Mouse (Mus musculus): ENCODE measurements at regions not wholly inside any gene's neighbourhood (a gene's known extent, or its start where the extent isn't known, plus 50 kb on each side); places are given as distances from the start of the nearest gene placed in this dataset.
"Not testable (repeated sequence)": the region's sequence is repeated elsewhere in the genome, so short reads cannot be mapped to it uniquely, and the experiment has no call there.

DNA sequence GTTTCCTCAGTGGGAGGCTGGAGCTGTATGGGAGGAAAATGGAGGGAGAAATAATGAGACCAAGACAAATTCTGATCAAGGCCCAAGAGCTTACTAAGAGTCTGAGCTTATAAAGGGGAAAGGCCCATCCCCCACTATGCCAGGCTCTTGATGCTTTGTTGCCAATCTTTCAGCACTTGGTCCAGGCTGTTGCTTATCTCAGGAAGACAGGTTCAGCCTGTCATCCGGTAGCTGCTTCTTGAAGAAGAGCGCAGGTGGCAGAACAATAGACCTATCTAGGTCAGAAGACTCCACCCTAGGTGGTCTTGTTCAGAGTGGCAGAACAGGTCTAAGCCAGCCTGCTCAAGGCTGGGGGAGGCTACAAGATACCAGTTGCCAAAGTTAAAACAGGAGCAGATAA lies 466.2 kb upstream of the Tbl1xr1 start:
- no peaks in the 10 kb centered on the region for H3K4me1 ChIP-seq (replicated peaks; ENCODE audit: control insufficient read depth, insufficient read depth, low read length)
- no peaks in the 10 kb centered on the region for H3K36me3 ChIP-seq (ENCODE audit: control insufficient read depth, insufficient read depth)
- H3K4me2 ChIP-seq (ENCODE audit: low read length) = no peak overlapping the region
- no peaks in the 10 kb centered on the region; the same call in 1 of the 2 replicates for H3K9me3 ChIP-seq (ENCODE audit: control insufficient read depth, low read length)
- no peaks in the 10 kb centered on the region for H3K27me3 ChIP-seq (replicated peaks; ENCODE audit: control insufficient read depth, insufficient read depth, low read length)
- no peak overlapping the region for H3K4me3 ChIP-seq (replicated peaks; ENCODE audit: low read length)
- H3K9ac ChIP-seq (replicated peaks; ENCODE audit: low read depth, low read length) = no peak overlapping the region
- no peak for ATAC-seq
- WGBS = 84% methylated on average over 2 of the region's 2 CpGs
- H3K27ac ChIP-seq (ENCODE audit: low read length) = no peak overlapping the region

GRCm38 (mm10) chr3:21621745-21622144 lies 454.7 kb upstream of the Tbl1xr1 start:
- no peak overlapping the region for H3K4me2 ChIP-seq (ENCODE audit: low read length)
- 65% methylated on average over 2 of the region's 2 CpGs for WGBS
- H3K9ac ChIP-seq (replicated peaks; ENCODE audit: low read depth, low read length) = no peak overlapping the region
- ATAC-seq = no peak
- no peak overlapping the region for H3K4me3 ChIP-seq (replicated peaks; ENCODE audit: low read length)
- no peaks in the 10 kb centered on the region for H3K36me3 ChIP-seq (ENCODE audit: control insufficient read depth, insufficient read depth)
- no peak overlapping the region for H3K27ac ChIP-seq (ENCODE audit: low read length)
- no peaks in the 10 kb centered on the region for H3K27me3 ChIP-seq (replicated peaks; ENCODE audit: control insufficient read depth, insufficient read depth, low read length)
- peaks cover 7% of the 10 kb centered on the region for H3K4me1 ChIP-seq (replicated peaks; ENCODE audit: control insufficient read depth, insufficient read depth, low read length)
- no peaks in the 10 kb centered on the region for H3K9me3 ChIP-seq (ENCODE audit: control insufficient read depth, low read length)

GRCm38 (mm10) chr3:21625039-21625438 lies 451.4 kb upstream of the Tbl1xr1 start:
- WGBS = 81% methylated on average over 2 of the region's 2 CpGs
- Histone ChIP-seq H3K36me3 (ENCODE audit: control insufficient read depth, insufficient read depth) (no peaks in the 10 kb centered on the region), H3K4me3 (replicated peaks; ENCODE audit: low read length) (no peak overlapping the region), H3K27ac (ENCODE audit: low read length) (no peak overlapping the region), H3K27me3 (replicated peaks; ENCODE audit: control insufficient read depth, insufficient read depth, low read length) (no peaks in the 10 kb centered on the region), H3K9ac (replicated peaks; ENCODE audit: low read depth, low read length) (no peak overlapping the region), H3K9me3 (ENCODE audit: control insufficient read depth, low read length) (no peaks in the 10 kb centered on the region), H3K4me2 (ENCODE audit: low read length) (no peak overlapping the region), H3K4me1 (replicated peaks; ENCODE audit: control insufficient read depth, insufficient read depth, low read length) (peaks cover 7% of the 10 kb centered on the region)
- ATAC-seq = no peak

- peak; percentile 69 for ATAC-seq
- no peaks in the 10 kb centered on the region for H3K9me3 ChIP-seq (ENCODE audit: control insufficient read depth, low read length)
- no peaks in the 10 kb centered on the region for H3K27me3 ChIP-seq (replicated peaks; ENCODE audit: control insufficient read depth, insufficient read depth, low read length)
- no peak overlapping the region for H3K4me2 ChIP-seq (ENCODE audit: low read length)
- no peaks in the 10 kb centered on the region for H3K36me3 ChIP-seq (ENCODE audit: control insufficient read depth, insufficient read depth)
- H3K9ac ChIP-seq (replicated peaks; ENCODE audit: low read depth, low read length) = no peak overlapping the region
- H3K4me1 ChIP-seq (replicated peaks; ENCODE audit: control insufficient read depth, insufficient read depth, low read length) = peaks cover 7% of the 10 kb centered on the region
- H3K27ac ChIP-seq (ENCODE audit: low read length) = peak overlapping the region; percentile 20
- WGBS = 23% methylated on average over 3 of the region's 3 CpGs
- H3K4me3 ChIP-seq (replicated peaks; ENCODE audit: low read length) = no peak overlapping the region
These were observed 450.4 kb upstream of the Tbl1xr1 start for GRCm38 (mm10) chr3:21626029-21626428.

GRCm38 (mm10) chr3:21627048-21627447 lies 449.4 kb upstream of the Tbl1xr1 start:
- H3K27ac ChIP-seq (ENCODE audit: low read length); H3K36me3 ChIP-seq (ENCODE audit: control insufficient read depth, insufficient read depth); H3K9ac ChIP-seq (replicated peaks; ENCODE audit: low read depth, low read length); H3K4me1 ChIP-seq (replicated peaks; ENCODE audit: control insufficient read depth, insufficient read depth, low read length); H3K27me3 ChIP-seq (replicated peaks; ENCODE audit: control insufficient read depth, insufficient read depth, low read length); ATAC-seq; H3K4me2 ChIP-seq (ENCODE audit: low read length); H3K9me3 ChIP-seq (ENCODE audit: control insufficient read depth, low read length); H3K4me3 ChIP-seq (replicated peaks; ENCODE audit: low read length): not testable (repeated sequence)
- WGBS = 90% methylated on average over 2 of the region's 2 CpGs

- Histone ChIP-seq H3K27me3 (replicated peaks; ENCODE audit: control insufficient read depth, insufficient read depth, low read length) (no peaks in the 10 kb centered on the region), H3K36me3 (ENCODE audit: control insufficient read depth, insufficient read depth) (no peaks in the 10 kb centered on the region), H3K4me3 (replicated peaks; ENCODE audit: low read length) (no peak overlapping the region), H3K9ac (replicated peaks; ENCODE audit: low read depth, low read length) (no peak overlapping the region), H3K4me2 (ENCODE audit: low read length) (no peak overlapping the region), H3K4me1 (replicated peaks; ENCODE audit: control insufficient read depth, insufficient read depth, low read length) (peaks cover 9% of the 10 kb centered on the region), H3K27ac (ENCODE audit: low read length) (peak overlapping the region; percentile 33; the same call in 1 of the 2 replicates), H3K9me3 (ENCODE audit: control insufficient read depth, low read length) (no peaks in the 10 kb centered on the region)
- peak; percentile 97 for ATAC-seq
- 8% methylated on average over 1 of the region's 1 CpGs for WGBS
These were observed 442.7 kb upstream of the Tbl1xr1 start for GRCm38 (mm10) chr3:21633600-21634221.

DNA sequence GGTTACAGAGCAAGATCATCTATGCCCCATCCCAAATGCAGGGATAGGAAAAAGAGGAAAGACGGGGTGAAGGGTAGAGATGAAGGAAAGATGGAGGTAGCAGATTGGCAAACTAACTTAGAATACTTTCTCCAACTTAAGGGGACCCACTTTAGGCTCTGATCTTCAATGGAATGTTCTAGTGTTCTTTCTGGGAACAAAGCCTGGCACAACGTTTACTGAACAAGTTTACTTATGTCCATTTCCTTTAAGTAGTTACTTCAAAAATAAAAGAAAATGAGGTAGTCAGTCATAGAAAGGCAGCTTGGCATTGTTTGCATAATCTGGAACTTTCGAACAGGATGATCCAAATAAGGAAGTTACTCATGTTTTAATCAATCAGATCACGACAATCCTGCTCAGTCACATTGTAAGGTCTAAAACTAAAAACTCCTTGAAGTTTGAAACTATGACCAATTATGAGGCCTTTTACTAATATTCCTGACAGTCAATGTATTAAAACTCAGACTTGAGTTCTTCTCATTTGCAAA lies 441.7 kb upstream of the Tbl1xr1 start:
- 89% methylated on average over 4 of the region's 4 CpGs for WGBS

DNA sequence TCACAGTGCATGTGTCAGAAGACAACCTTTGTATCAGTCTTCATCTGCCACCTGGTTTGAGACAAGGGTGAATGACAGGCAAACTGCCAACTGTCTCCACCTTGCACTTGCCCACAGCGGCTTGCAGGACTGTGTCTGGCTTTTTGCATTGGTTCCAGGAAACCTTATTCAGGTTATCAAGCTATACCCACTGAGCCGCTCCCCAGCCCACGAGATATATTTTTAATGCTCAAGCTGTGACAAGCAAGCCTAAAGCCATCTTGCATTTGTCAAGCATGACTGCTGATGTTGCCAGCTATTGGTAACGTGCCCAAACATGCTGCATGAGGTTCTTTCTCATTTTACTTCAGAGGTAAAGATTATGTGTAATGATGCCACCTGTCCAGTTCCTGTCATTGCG lies 437.6 kb upstream of the Tbl1xr1 start:
- no peaks in the 10 kb centered on the region for H3K36me3 ChIP-seq (ENCODE audit: control insufficient read depth, insufficient read depth)
- WGBS = 65% methylated on average over 5 of the region's 5 CpGs
- ATAC-seq = no peak
- H3K4me3 ChIP-seq (replicated peaks; ENCODE audit: low read length) = no peak overlapping the region
- no peak overlapping the region for H3K9ac ChIP-seq (replicated peaks; ENCODE audit: low read depth, low read length)
- no peaks in the 10 kb centered on the region for H3K9me3 ChIP-seq (ENCODE audit: control insufficient read depth, low read length)
- H3K27me3 ChIP-seq (replicated peaks; ENCODE audit: control insufficient read depth, insufficient read depth, low read length) = no peaks in the 10 kb centered on the region
- no peak overlapping the region for H3K4me2 ChIP-seq (ENCODE audit: low read length)
- peaks cover 8% of the 10 kb centered on the region for H3K4me1 ChIP-seq (replicated peaks; ENCODE audit: control insufficient read depth, insufficient read depth, low read length)
- no peak overlapping the region for H3K27ac ChIP-seq (ENCODE audit: low read length)

More for the DNA sequence above, 441.7 kb upstream of the Tbl1xr1 start:
- H3K9me3 ChIP-seq (ENCODE audit: control insufficient read depth, low read length) = no peaks in the 10 kb centered on the region
- no peak overlapping the region for H3K9ac ChIP-seq (replicated peaks; ENCODE audit: low read depth, low read length)
- no peaks in the 10 kb centered on the region for H3K27me3 ChIP-seq (replicated peaks; ENCODE audit: control insufficient read depth, insufficient read depth, low read length)
- no peak for ATAC-seq
- peaks cover 13% of the 10 kb centered on the region for H3K4me1 ChIP-seq (replicated peaks; ENCODE audit: control insufficient read depth, insufficient read depth, low read length)
- H3K4me2 ChIP-seq (ENCODE audit: low read length) = no peak overlapping the region
- no peak overlapping the region for H3K4me3 ChIP-seq (replicated peaks; ENCODE audit: low read length)
- no peak overlapping the region for H3K27ac ChIP-seq (ENCODE audit: low read length)
- no peaks in the 10 kb centered on the region for H3K36me3 ChIP-seq (ENCODE audit: control insufficient read depth, insufficient read depth)

- Histone ChIP-seq H3K4me2 (ENCODE audit: low read length) (no peak overlapping the region), H3K9me3 (ENCODE audit: control insufficient read depth, low read length) (no peaks in the 10 kb centered on the region), H3K27ac (ENCODE audit: low read length) (no peak overlapping the region), H3K4me1 (replicated peaks; ENCODE audit: control insufficient read depth, insufficient read depth, low read length) (peaks cover 6% of the 10 kb centered on the region; the same call in 1 of the 2 replicates), H3K4me3 (replicated peaks; ENCODE audit: low read length) (no peak overlapping the region), H3K9ac (replicated peaks; ENCODE audit: low read depth, low read length) (no peak overlapping the region), H3K36me3 (ENCODE audit: control insufficient read depth, insufficient read depth) (no peaks in the 10 kb centered on the region), H3K27me3 (replicated peaks; ENCODE audit: control insufficient read depth, insufficient read depth, low read length) (no peaks in the 10 kb centered on the region)
- 59% methylated on average over 5 of the region's 5 CpGs for WGBS
- no peak for ATAC-seq
These were observed 436.9 kb upstream of the Tbl1xr1 start for GRCm38 (mm10) chr3:21639576-21639975.

DNA sequence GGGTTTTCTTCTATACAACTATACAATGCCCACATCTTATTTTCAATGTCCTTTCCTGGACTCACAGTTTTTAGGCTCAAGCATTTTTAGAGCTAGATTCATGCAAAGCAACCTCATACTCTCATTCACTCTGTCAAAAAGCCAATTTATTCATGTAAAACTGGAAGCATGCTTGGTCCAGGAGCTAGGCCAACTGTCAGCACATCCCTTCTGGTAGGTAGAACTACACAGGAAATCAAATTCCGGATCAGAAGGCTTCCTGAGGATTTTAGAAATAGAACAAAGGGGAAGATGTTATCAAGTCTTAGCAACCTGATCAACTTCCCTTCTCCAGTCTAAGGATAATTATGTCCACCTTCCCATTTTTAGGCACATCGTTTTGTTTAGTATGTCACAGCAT lies 432.4 kb upstream of the Tbl1xr1 start:
- WGBS = 62% methylated on average over 2 of the region's 2 CpGs
- H3K9me3 ChIP-seq (ENCODE audit: control insufficient read depth, low read length) = no peaks in the 10 kb centered on the region
- peaks cover 1% of the 10 kb centered on the region; the same call in 1 of the 2 replicates for H3K4me1 ChIP-seq (replicated peaks; ENCODE audit: control insufficient read depth, insufficient read depth, low read length)
- H3K4me3 ChIP-seq (replicated peaks; ENCODE audit: low read length) = no peak overlapping the region
- no peaks in the 10 kb centered on the region for H3K36me3 ChIP-seq (ENCODE audit: control insufficient read depth, insufficient read depth)
- ATAC-seq = no peak
- no peaks in the 10 kb centered on the region for H3K27me3 ChIP-seq (replicated peaks; ENCODE audit: control insufficient read depth, insufficient read depth, low read length)
- no peak overlapping the region for H3K9ac ChIP-seq (replicated peaks; ENCODE audit: low read depth, low read length)
- H3K4me2 ChIP-seq (ENCODE audit: low read length) = no peak overlapping the region
- H3K27ac ChIP-seq (ENCODE audit: low read length) = no peak overlapping the region
